Mouse (Mus musculus): ENCODE data around the gene Themis3. TPM values are rescaled to one million over a fixed set of nuclear protein-coding genes. Genes with fewer than 3 reads are reported as not detected.
A peak's percentile ranks its signal among the peaks of the same experiment; 100 is the strongest.

The Themis3 gene
- polyA plus RNA-seq, 1 experiment from 2014 or later, result 0.10 TPM

DNA sequence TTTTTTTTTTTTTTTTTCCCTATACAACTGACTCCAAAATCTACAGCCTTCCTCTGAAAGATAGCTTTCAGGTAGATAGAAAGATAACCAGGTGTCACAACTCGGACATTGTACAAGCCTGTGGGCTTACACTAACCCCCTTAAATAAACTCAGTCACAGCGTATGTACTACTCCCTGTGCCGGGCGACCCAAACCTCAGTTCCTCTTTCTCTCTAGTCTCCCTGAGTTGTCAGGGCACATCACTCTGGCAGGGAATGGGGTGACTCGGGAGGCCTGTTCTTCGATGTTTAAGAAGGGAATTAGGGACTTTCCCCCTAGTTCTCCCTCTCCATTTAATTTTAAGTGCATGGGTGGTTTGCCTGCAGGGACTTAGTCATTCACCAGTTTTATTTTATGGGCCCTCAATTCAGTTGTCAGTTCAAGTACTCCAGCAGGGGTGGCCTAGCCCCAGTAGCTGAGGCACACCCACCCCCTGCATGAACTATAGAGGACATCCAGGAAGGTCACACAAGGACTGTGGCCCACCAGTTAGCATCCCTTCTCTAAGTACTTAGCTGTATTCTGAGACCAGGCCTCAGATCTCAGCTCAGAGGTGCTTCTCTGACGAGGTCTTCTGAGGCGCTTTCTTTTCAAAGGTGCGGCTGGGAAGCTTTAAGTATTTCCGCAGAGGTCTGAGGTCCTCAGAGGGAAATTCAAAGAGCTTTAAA lies 80.0 kb downstream of the Themis3 start:
- peaks cover 11% of the 10 kb centered on the region for H3K4me1 ChIP-seq (ENCODE audit: insufficient read depth, low read depth, low read length)
- 82% methylated on average over 10 of the region's 10 CpGs for WGBS
- no peaks in the 10 kb centered on the region for H3K9me3 ChIP-seq (ENCODE audit: low read length)
- H3K27ac ChIP-seq (ENCODE audit: low read length), result no peak overlapping the region
- DNase-seq (ENCODE audit: low spot score), result no peak
- no peaks in the 10 kb centered on the region for H3K27me3 ChIP-seq (replicated peaks; ENCODE audit: insufficient read depth, low read length)
- no peak for ATAC-seq
- H3K36me3 ChIP-seq (ENCODE audit: insufficient read depth, low read length), result no peaks in the 10 kb centered on the region
- no peak overlapping the region for H3K4me3 ChIP-seq (ENCODE audit: low read depth, low read length)
- no peak overlapping the region for H3K4me2 ChIP-seq (replicated peaks; ENCODE audit: low read depth, low read length)
- no peak overlapping the region for H3K9ac ChIP-seq (replicated peaks; ENCODE audit: low read depth)
- TF ChIP-seq CTCF (IDR thresholded peaks at IDR 0.05) (no peak), EP300 (IDR thresholded peaks at IDR 0.05) (no peak)

GRCm38 (mm10) chr17:66512202-66512956 lies 82.0 kb downstream of the Themis3 start:
- ATAC-seq (no peak), DNase-seq (ENCODE audit: low spot score) (no peak)
- H3K4me1 ChIP-seq (ENCODE audit: insufficient read depth, low read depth, low read length), result peaks cover 12% of the 10 kb centered on the region
- no peaks in the 10 kb centered on the region for H3K27me3 ChIP-seq (replicated peaks; ENCODE audit: insufficient read depth, low read length)
- no peaks in the 10 kb centered on the region for H3K9me3 ChIP-seq (ENCODE audit: low read length)
- no peak overlapping the region for H3K27ac ChIP-seq (ENCODE audit: low read length)
- TF ChIP-seq EP300 (IDR thresholded peaks at IDR 0.05) (no peak), CTCF (IDR thresholded peaks at IDR 0.05) (no peak)
- WGBS, result 56% methylated on average over 15 of the region's 15 CpGs
- H3K36me3 ChIP-seq (ENCODE audit: insufficient read depth, low read length), result no peaks in the 10 kb centered on the region
- H3K9ac ChIP-seq (replicated peaks; ENCODE audit: low read depth), result no peak overlapping the region
- no peak overlapping the region for H3K4me2 ChIP-seq (replicated peaks; ENCODE audit: low read depth, low read length)
- H3K4me3 ChIP-seq (ENCODE audit: low read depth, low read length), result no peak overlapping the region

DNA sequence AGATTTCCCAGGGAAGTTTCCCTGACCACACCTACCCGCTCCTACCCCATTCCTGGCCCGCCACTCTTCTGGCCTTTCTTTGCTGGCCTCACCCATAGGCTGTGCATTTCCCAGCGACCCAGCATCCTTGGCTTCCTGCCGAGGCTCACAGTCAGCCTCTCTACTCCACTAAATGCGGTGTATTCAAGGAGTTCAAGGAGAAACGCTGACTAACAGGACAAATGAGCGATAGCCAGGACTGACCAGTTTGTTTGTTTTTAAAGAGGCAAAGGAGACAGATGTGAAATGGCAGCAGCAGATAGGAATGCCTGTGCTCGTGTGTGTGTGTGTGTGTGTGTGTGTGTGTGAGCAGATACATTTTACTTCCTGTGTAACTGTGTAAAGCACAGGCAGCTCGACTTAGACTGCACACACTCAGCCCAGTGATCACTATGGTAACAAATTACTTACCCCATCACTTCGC lies 84.2 kb downstream of the Themis3 start:
- WGBS, result 12% methylated on average over 10 of the region's 10 CpGs
- ATAC-seq (peak; percentile 93), DNase-seq (ENCODE audit: low spot score) (peak; percentile 91)
- Histone ChIP-seq H3K4me2 (replicated peaks; ENCODE audit: low read depth, low read length) (no peak overlapping the region), H3K4me1 (ENCODE audit: insufficient read depth, low read depth, low read length) (peaks cover 6% of the 10 kb centered on the region), H3K27ac (ENCODE audit: low read length) (peak overlapping the region; percentile 22), H3K36me3 (ENCODE audit: insufficient read depth, low read length) (no peaks in the 10 kb centered on the region), H3K4me3 (ENCODE audit: low read depth, low read length) (no peak overlapping the region), H3K9ac (replicated peaks; ENCODE audit: low read depth) (no peak overlapping the region), H3K27me3 (replicated peaks; ENCODE audit: insufficient read depth, low read length) (no peaks in the 10 kb centered on the region), H3K9me3 (ENCODE audit: low read length) (no peaks in the 10 kb centered on the region)
- TF ChIP-seq EP300 (IDR thresholded peaks at IDR 0.05), result peak; percentile 68
- no peak; the same call in 1 of the 2 replicates for TF ChIP-seq CTCF (IDR thresholded peaks at IDR 0.05)

DNA sequence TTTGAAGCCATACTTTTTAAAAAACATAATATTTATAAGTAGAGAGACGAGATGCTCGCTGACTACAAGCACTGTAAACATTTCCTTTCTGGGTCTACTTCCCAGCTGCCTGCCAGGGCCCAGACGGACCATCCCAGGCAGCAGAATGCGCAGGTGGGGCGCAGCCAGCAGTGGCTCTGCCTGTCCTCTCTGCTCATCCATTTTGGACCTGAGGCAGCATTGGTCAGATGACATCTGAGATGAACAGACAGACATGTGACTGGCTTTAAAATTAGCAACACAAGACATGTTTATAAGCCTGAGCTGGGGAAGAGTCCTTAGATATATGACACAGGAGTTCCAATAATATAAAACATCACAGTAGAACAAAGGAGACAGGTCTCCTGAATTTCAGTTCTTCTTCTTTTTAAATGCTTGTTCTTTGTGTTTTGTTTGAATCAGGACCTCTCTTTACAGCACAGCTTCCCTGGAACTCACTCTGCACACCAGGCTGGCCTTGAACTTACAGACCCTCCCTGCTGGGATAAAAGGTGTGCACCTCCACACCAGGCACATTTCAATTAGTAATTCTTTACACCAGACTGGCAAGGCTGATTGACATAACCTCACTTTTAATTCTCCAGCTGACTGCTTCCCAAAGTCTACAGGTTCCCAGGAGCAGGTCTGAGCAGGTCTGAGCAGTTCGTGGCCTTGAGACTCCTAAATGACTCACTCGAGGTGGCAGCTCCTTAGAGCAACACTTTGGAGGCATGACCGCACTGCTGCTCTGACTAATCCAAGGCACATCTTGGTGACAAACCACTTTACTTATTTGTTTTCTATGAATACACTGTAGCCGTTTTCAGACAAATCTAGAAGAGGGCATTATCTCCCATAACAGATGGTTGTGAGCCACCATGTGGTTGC lies 87.1 kb downstream of the Themis3 start:
- Histone ChIP-seq H3K4me1 (ENCODE audit: insufficient read depth, low read depth, low read length) (peaks cover 6% of the 10 kb centered on the region), H3K27me3 (replicated peaks; ENCODE audit: insufficient read depth, low read length) (no peaks in the 10 kb centered on the region), H3K9ac (replicated peaks; ENCODE audit: low read depth) (no peak overlapping the region), H3K4me2 (replicated peaks; ENCODE audit: low read depth, low read length) (no peak overlapping the region), H3K36me3 (ENCODE audit: insufficient read depth, low read length) (no peaks in the 10 kb centered on the region), H3K9me3 (ENCODE audit: low read length) (no peaks in the 10 kb centered on the region), H3K27ac (ENCODE audit: low read length) (no peak overlapping the region), H3K4me3 (ENCODE audit: low read depth, low read length) (no peak overlapping the region)
- no peak for TF ChIP-seq EP300 (IDR thresholded peaks at IDR 0.05)
- no peak for TF ChIP-seq CTCF (IDR thresholded peaks at IDR 0.05)
- WGBS, result 71% methylated on average over 9 of the region's 9 CpGs
- peak; percentile 44 for DNase-seq (ENCODE audit: low spot score)
- ATAC-seq, result no peak

DNA sequence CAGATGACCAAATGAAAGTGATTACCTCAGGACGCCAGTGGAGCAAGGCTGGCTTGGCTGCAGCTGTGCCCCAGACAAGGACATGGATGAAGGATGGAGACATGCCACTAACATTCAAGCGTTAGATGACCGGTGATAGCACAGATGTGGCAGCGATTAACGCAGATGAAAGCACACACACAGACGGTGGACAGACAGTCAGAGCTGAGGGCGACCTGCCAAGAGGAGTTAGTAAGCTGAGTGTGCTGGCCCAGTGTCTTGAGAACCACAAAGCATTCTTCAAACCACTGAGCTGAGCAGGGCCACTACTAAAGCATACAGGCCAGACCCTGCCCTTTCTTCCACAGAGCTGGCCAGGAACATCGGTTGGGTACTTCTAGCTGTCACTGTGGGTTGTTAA lies 89.5 kb downstream of the Themis3 start:
- no peak for DNase-seq (ENCODE audit: low spot score)
- H3K4me2 ChIP-seq (replicated peaks; ENCODE audit: low read depth, low read length), result no peak overlapping the region
- H3K4me1 ChIP-seq (ENCODE audit: insufficient read depth, low read depth, low read length), result peaks cover 3% of the 10 kb centered on the region; the same call in 1 of the 2 replicates
- no peak overlapping the region for H3K4me3 ChIP-seq (ENCODE audit: low read depth, low read length)
- H3K27me3 ChIP-seq (replicated peaks; ENCODE audit: insufficient read depth, low read length), result no peaks in the 10 kb centered on the region
- TF ChIP-seq EP300 (IDR thresholded peaks at IDR 0.05), result no peak
- TF ChIP-seq CTCF (IDR thresholded peaks at IDR 0.05), result no peak
- no peak for ATAC-seq
- H3K9ac ChIP-seq (replicated peaks; ENCODE audit: low read depth), result no peak overlapping the region
- WGBS, result 66% methylated on average over 8 of the region's 8 CpGs
- 0 out of 2 replicates have a peak, but pooled peaks cover 3% of the 10 kb centered on the region for H3K36me3 ChIP-seq (ENCODE audit: insufficient read depth, low read length)
- no peaks in the 10 kb centered on the region for H3K9me3 ChIP-seq (ENCODE audit: low read length)
- H3K27ac ChIP-seq (ENCODE audit: low read length), result no peak overlapping the region

Other genes starting within 250 kb of the Themis3 start
- gene Mtcl1, start 144.9 kb downstream of the Themis3 start, polyA plus RNA-seq (2015; fragmentation: Nextera tagmentation; extraction: Ambion mirVana), result 8.6 and 9.9 TPM in 2 replicates
- 70.8 and 72.8 TPM in 2 replicates for gene Rab12, start 74.9 kb downstream of the Themis3 start, polyA plus RNA-seq (2015; fragmentation: Nextera tagmentation; extraction: Ambion mirVana)